ENCODE assay signal across 12 mouse cellular contexts in the genomic region with DNA sequence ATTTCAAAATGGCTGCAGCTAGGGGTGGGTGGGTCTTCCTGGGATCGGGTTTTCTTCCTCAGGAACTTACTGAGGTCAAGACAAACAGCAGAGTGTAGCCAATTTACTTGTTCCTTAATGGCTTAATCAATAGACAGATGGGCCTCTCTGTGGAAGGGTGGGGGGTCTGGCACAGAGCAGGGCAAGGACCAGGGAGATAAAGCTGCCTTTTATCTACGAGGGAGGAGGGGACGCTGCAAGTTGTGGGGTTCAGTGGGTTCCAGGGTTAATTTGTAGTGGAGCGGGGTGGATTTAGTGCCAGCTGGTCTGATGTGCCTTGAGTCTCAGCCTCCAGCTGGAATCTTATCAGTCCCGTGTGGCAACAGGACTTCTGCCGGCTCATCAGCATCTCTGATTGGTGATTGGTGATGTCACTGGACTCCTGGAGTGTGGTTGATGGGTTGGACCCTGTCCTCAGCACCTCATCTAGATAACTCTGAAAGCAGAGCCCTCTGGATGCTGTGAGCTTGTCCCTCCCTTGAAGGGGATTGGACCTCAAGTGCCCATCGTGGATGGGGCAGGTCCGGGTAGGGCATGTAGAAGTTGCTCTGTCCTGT.
DNase-seq lines count a peak whose midpoint lies in the region; ATAC-seq and TF ChIP-seq lines count a peak whose summit lies in the region.
"Had no signal": no experiment of that assay in that cellular context is flagged by ENCODE, and none has a peak within 500 bp of the region (broad histone marks: within the 10 kb centered on the region; RNA-seq: fewer than 3 reads in every experiment).

No protein-coding gene starts in this region.

- no peaks in the 10 kb centered on the region for H3K9me3 ChIP-seq in forebrain, embryonic 16.5 days (ENCODE audit: control insufficient read depth, low read length)
- H3K9me3 ChIP-seq in liver, embryonic 13.5 days (replicated peaks) = no peaks in the 10 kb centered on the region
- no peaks in the 10 kb centered on the region for H3K9me3 ChIP-seq in neural tube, embryonic 14.5 days (ENCODE audit: control insufficient read depth, low read length)
- H3K9me3 ChIP-seq: heart, embryonic 10.5 days; limb, embryonic 15.5 days had no signal

- WGBS in liver, adult 2 months = 59% methylated on average over 8 of the region's 8 CpGs
- WGBS in forebrain, embryonic 16.5 days = 48% methylated on average over 8 of the region's 8 CpGs
- 31% methylated on average over 8 of the region's 8 CpGs for WGBS in liver, embryonic 13.5 days (ENCODE audit: insufficient replicate concordance)
- 42% methylated on average over 8 of the region's 8 CpGs for WGBS in neural tube, embryonic 14.5 days

- no peak overlapping the region for H3K4me3 ChIP-seq in liver, adult 2 months (ENCODE audit: insufficient read depth, low read depth, low read length)
- H3K4me3 ChIP-seq in forebrain, embryonic 16.5 days (replicated peaks; ENCODE audit: low read length) = no peak overlapping the region
- no peak overlapping the region for H3K4me3 ChIP-seq in liver, embryonic 13.5 days (replicated peaks)
- H3K4me3 ChIP-seq in neural tube, embryonic 14.5 days (ENCODE audit: low read depth, low read length) = no peak overlapping the region
- H3K4me3 ChIP-seq: heart, embryonic 10.5 days; limb, embryonic 15.5 days had no signal

- DNase-seq in liver, adult 2 months (ENCODE audit: extremely low read depth, low read depth, low spot score) = peak; percentile 54
- DNase-seq in liver = no peak
- no peak for DNase-seq in liver, embryonic 13.5 days
- DNase-seq in adrenal gland, postnatal 36 days = no peak
- no peak for DNase-seq in gastrocnemius, postnatal 4 days (ENCODE audit: low spot score in 2 of 2)
- DNase-seq: cerebellum, adult 2 months had no signal

- no peak for TF ChIP-seq CTCF in liver, adult 2 months (IDR thresholded peaks at IDR 0.05; ENCODE audit: low read depth, low read length)

- no peaks in the 10 kb centered on the region for H3K27me3 ChIP-seq in liver, adult 2 months (ENCODE audit: control insufficient read depth, insufficient read depth, low read length)
- no peaks in the 10 kb centered on the region for H3K27me3 ChIP-seq in forebrain, embryonic 16.5 days (replicated peaks; ENCODE audit: control insufficient read depth, insufficient read depth, low read length)
- no peaks in the 10 kb centered on the region for H3K27me3 ChIP-seq in liver, embryonic 13.5 days
- no peaks in the 10 kb centered on the region for H3K27me3 ChIP-seq in neural tube, embryonic 14.5 days (ENCODE audit: control insufficient read depth, insufficient read depth, low read length)
- H3K27me3 ChIP-seq: CH12.LX; limb, embryonic 15.5 days had no signal

- H3K27ac ChIP-seq in liver, adult 2 months (replicated peaks; ENCODE audit: insufficient read depth, low read depth, low read length) = no peak overlapping the region
- H3K27ac ChIP-seq in forebrain, embryonic 16.5 days (ENCODE audit: low read length) = peak overlapping the region; percentile 73
- H3K27ac ChIP-seq in liver, embryonic 13.5 days = no peak overlapping the region; the same call in 1 of the 2 replicates
- peak overlapping the region; percentile 77 for H3K27ac ChIP-seq in neural tube, embryonic 14.5 days (ENCODE audit: low read depth, low read length)
- H3K27ac ChIP-seq: heart, embryonic 10.5 days; limb, embryonic 15.5 days had no signal

- peaks cover 23% of the 10 kb centered on the region for H3K4me1 ChIP-seq in liver, adult 2 months (ENCODE audit: control insufficient read depth, insufficient read depth, low read length)
- peaks cover 39% of the 10 kb centered on the region for H3K4me1 ChIP-seq in forebrain, embryonic 16.5 days (replicated peaks; ENCODE audit: control insufficient read depth, insufficient read depth, low read length)
- H3K4me1 ChIP-seq in liver, embryonic 13.5 days (replicated peaks) = peaks cover 85% of the 10 kb centered on the region
- peaks cover 34% of the 10 kb centered on the region for H3K4me1 ChIP-seq in neural tube, embryonic 14.5 days (ENCODE audit: control insufficient read depth, insufficient read depth, low read length)

- no peak overlapping the region for H3K4me2 ChIP-seq in forebrain, embryonic 16.5 days (ENCODE audit: low read length)
- H3K4me2 ChIP-seq in liver, embryonic 13.5 days = peak overlapping the region; percentile 2; the same call in 1 of the 2 replicates
- peak overlapping the region; percentile 29; the same call in 1 of the 2 replicates for H3K4me2 ChIP-seq in neural tube, embryonic 14.5 days (ENCODE audit: low read depth, low read length)
- H3K4me2 ChIP-seq: limb, embryonic 15.5 days had no signal

- TF ChIP-seq POLR2A in liver, adult 2 months (IDR thresholded peaks at IDR 0.05; ENCODE audit: extremely low read depth, insufficient read depth, low read length) = no peak

- no peak overlapping the region for H3K9ac ChIP-seq in liver, adult 2 months (ENCODE audit: low read depth, low read length)
- no peak overlapping the region for H3K9ac ChIP-seq in forebrain, embryonic 16.5 days (replicated peaks; ENCODE audit: low read depth, low read length)
- 0 out of 2 replicates have a peak overlapping the region, but pooled peaks have one; percentile 13 for H3K9ac ChIP-seq in liver, embryonic 13.5 days
- H3K9ac ChIP-seq in neural tube, embryonic 14.5 days (replicated peaks; ENCODE audit: low read depth, low read length) = no peak overlapping the region
- H3K9ac ChIP-seq: limb, embryonic 15.5 days had no signal

- H3K36me3 ChIP-seq in liver, adult 2 months (ENCODE audit: control insufficient read depth, insufficient read depth, low read length) = no peaks in the 10 kb centered on the region
- no peaks in the 10 kb centered on the region for H3K36me3 ChIP-seq in forebrain, embryonic 16.5 days (ENCODE audit: control insufficient read depth, insufficient read depth)
- H3K36me3 ChIP-seq in liver, embryonic 13.5 days = peaks cover 12% of the 10 kb centered on the region; the same call in 1 of the 2 replicates
- H3K36me3 ChIP-seq in neural tube, embryonic 14.5 days (ENCODE audit: control insufficient read depth, insufficient read depth, low read length) = no peaks in the 10 kb centered on the region
- H3K36me3 ChIP-seq: heart, embryonic 10.5 days had no signal

- 0 out of 2 replicates have a peak, but pooled peaks have one; percentile 6 for ATAC-seq in forebrain, embryonic 16.5 days
- ATAC-seq in liver, embryonic 13.5 days (ENCODE audit: low read depth) = peak; percentile 56
- peak; percentile 21 for ATAC-seq in neural tube, embryonic 14.5 days (ENCODE audit: low read depth)
- ATAC-seq in activated CD4-positive, CD25-positive, alpha-beta regulatory T cell, adult 4 months = no peak

- peaks cover 50% of the 10 kb centered on the region; the same call in 1 of the 2 replicates for H3K79me2 ChIP-seq in liver, adult 2 months (ENCODE audit: control insufficient read depth, insufficient read depth, low read length)

Comparison
In these comparisons a context has a peak if more than half of its experiments do, and no peak if none do; other contexts are left out.
1. H3K27ac ChIP-seq: peak in forebrain, embryonic 16.5 days (single experiment) and neural tube, embryonic 14.5 days (single experiment); none in liver, adult 2 months (single experiment) and liver, embryonic 13.5 days (single experiment).